Mouse (Mus musculus) 3T3-L1 (cell line): ENCODE measurements at regions not wholly inside any gene's neighbourhood (a gene's known extent, or its start where the extent isn't known, plus 50 kb on each side); places are given as distances from the start of the nearest gene placed in this dataset.
A peak's percentile ranks its signal among the peaks of the same experiment; 100 is the strongest.

Experiments
- DNase-seq: peaks from one replicate; pipeline ENCODE4 v3.0.0-alpha.2; 2015; ENCODE audit warnings: low read depth, low spot score

GRCm38 (mm10) chr2:73987441-73988105, 76.4 kb upstream of the Atp5g3 start:
- DNase-seq: no peak

GRCm38 (mm10) chr2:73985911-73986250, 74.8 kb upstream of the Atp5g3 start:
- no peak for DNase-seq

GRCm38 (mm10) chr2:73985238-73985910, 74.2 kb upstream of the Atp5g3 start:
- no peak for DNase-seq

GRCm38 (mm10) chr2:73983166-73983565, 72.0 kb upstream of the Atp5g3 start:
- DNase-seq: no peak

GRCm38 (mm10) chr2:73978072-73978471, 66.9 kb upstream of the Atp5g3 start:
- no peak for DNase-seq

- peak; percentile 63 for DNase-seq
Measured at GRCm38 (mm10) chr2:73973774-73974173, 62.6 kb upstream of the Atp5g3 start.

- DNase-seq: no peak
Measured at GRCm38 (mm10) chr2:73967618-73968017, 56.5 kb upstream of the Atp5g3 start.

- peak; percentile 74 for DNase-seq
Measured at GRCm38 (mm10) chr2:73965595-73965994, 54.5 kb upstream of the Atp5g3 start.
